Mouse (Mus musculus): Measurements from ENCODE around the gene Tinf2. TPM values are rescaled to one million over a fixed set of nuclear protein-coding genes. Genes with fewer than 3 reads are reported as not detected.

Gene Tinf2
- polyA plus RNA-seq, 1 experiment from 2014 or later = 18.8 TPM

DNA sequence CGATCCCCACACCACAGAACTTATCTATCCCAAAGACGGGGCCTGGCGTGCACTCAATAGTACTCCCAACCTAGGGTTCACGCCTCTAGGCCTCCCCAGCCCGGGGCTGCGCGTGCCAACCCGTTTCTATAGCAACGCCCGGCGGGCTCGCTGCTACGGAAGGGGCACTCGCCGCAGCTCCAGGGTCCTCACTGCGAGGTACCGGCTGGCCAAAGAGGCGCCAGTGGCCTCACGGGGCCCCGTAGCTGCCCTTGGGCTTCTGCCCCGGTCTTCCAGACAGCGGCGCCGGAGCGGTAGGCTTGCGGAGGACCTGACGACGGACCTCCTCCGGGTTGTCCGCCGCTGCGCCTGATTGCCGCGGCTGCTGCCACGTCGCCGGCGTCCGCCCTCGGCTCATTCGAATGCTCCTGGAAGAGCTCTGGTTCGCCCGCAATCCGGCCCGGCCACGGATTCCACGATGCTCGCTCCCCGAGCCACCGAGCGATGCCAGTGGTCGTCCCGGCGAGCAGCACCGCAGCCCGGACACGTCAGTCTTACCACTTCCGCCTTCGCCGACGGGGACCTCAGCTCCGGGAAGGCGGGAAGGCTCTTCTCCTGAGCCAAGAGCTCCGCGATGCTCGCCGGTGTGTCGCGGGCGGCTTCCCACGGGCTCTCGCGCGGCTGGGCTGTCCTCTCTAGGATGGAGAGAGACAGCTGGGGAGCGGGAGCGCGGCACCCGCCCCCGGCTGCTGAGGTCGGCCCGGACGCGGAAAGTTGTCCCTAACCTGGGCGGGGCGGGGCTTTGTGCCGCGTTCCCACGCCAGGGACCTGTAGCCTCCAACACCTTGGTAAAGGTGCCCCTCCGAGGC is 38.3 kb downstream of the Tinf2 start, which contains the start of gene Tm9sf1:
Tm9sf1 (minus strand) TSS at position 747 of the 848 bp plus-strand sequence.
- peak within 1 kb of the TSS; percentile 68 for H3K4me2 ChIP-seq (replicated peaks; ENCODE audit: low read depth, low read length)
- peaks cover 20% of the 10 kb centered on the region; the same call in 1 of the 2 replicates for H3K36me3 ChIP-seq (ENCODE audit: insufficient read depth, low read length)
- no peaks in the 10 kb centered on the region for H3K27me3 ChIP-seq (replicated peaks; ENCODE audit: insufficient read depth, low read length)
- peak within 1 kb of the TSS; percentile 94 for H3K27ac ChIP-seq (ENCODE audit: low read length)
- 1% methylated on average over 76 of the region's 89 CpGs for WGBS
- no peaks in the 10 kb centered on the region for H3K9me3 ChIP-seq (ENCODE audit: low read length)
- peak within 1 kb of the TSS; percentile 94 for H3K4me3 ChIP-seq (ENCODE audit: low read depth, low read length)
- H3K4me1 ChIP-seq (ENCODE audit: insufficient read depth, low read depth, low read length) = peaks cover 5% of the 10 kb centered on the region; the same call in 1 of the 2 replicates
- ATAC-seq = peak; percentile 90
- TF ChIP-seq CTCF (IDR thresholded peaks at IDR 0.05) (peak; percentile 40), EP300 (IDR thresholded peaks at IDR 0.05) (no peak)
- peak within 1 kb of the TSS; percentile 90 for H3K9ac ChIP-seq (replicated peaks; ENCODE audit: low read depth)
- DNase-seq (ENCODE audit: low spot score) = peak; percentile 90

DNA sequence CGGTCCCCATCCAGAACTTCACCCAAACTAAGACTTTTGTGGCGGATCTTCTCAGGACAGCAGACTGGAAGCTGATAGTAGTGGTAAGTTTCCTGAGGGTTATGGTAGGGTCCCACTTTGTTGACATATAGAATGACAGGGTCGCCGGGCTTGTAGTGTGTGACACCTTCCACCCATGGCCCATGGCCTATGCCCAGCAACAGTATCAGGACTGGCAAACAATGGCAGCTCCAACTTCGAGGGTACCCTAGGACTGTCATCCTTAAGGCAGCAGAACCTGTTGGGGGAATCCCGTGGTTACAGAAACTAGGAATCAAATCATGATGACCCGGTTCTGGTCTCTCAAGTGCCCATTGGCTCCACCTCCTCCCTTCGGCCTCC is 39.0 kb downstream of the Tinf2 start:
- no peak for ATAC-seq
- H3K36me3 ChIP-seq (ENCODE audit: insufficient read depth, low read length) = peaks cover 26% of the 10 kb centered on the region; the same call in 1 of the 2 replicates
- 13% methylated on average over 8 of the region's 8 CpGs for WGBS

DNA sequence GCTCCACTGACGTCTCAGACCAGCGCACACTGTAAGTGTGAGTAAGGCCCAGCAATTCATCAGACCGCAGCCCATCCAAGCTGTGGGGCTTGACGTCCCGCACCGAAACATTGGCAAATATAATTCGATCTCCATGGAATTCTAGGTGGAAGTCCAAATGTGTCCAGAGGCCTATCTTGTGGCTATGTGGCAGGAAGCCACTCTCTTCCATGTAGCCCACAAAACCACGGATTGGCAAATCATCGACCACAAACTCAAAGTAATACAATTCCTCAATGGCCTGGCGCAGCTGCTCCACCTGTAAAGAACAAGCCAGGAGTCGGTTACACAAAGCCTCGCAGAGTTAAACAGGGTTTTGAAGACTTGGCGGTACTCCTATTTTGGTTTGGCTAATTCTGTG is 40.3 kb downstream of the Tinf2 start:
- TF ChIP-seq EP300 (IDR thresholded peaks at IDR 0.05) = no peak
- no peak for TF ChIP-seq CTCF (IDR thresholded peaks at IDR 0.05)
- H3K9ac ChIP-seq (replicated peaks; ENCODE audit: low read depth) = no peak overlapping the region
- no peaks in the 10 kb centered on the region for H3K27me3 ChIP-seq (replicated peaks; ENCODE audit: insufficient read depth, low read length)
- H3K4me1 ChIP-seq (ENCODE audit: insufficient read depth, low read depth, low read length) = peaks cover 5% of the 10 kb centered on the region; the same call in 1 of the 2 replicates
- no peak overlapping the region for H3K4me2 ChIP-seq (replicated peaks; ENCODE audit: low read depth, low read length)
- H3K4me3 ChIP-seq (ENCODE audit: low read depth, low read length) = no peak overlapping the region
- peaks cover 26% of the 10 kb centered on the region; the same call in 1 of the 2 replicates for H3K36me3 ChIP-seq (ENCODE audit: insufficient read depth, low read length)
- H3K27ac ChIP-seq (ENCODE audit: low read length) = no peak overlapping the region
- 92% methylated on average over 13 of the region's 13 CpGs for WGBS
- ATAC-seq (no peak), DNase-seq (ENCODE audit: low spot score) (no peak)
- H3K9me3 ChIP-seq (ENCODE audit: low read length) = no peaks in the 10 kb centered on the region

More for the DNA sequence above, 39.0 kb downstream of the Tinf2 start:
- H3K9ac ChIP-seq (replicated peaks; ENCODE audit: low read depth) = peak overlapping the region; percentile 90
- peaks cover 5% of the 10 kb centered on the region; the same call in 1 of the 2 replicates for H3K4me1 ChIP-seq (ENCODE audit: insufficient read depth, low read depth, low read length)
- H3K27ac ChIP-seq (ENCODE audit: low read length) = peak overlapping the region; percentile 94
- TF ChIP-seq CTCF (IDR thresholded peaks at IDR 0.05) (no peak), EP300 (IDR thresholded peaks at IDR 0.05) (no peak)
- H3K9me3 ChIP-seq (ENCODE audit: low read length) = no peaks in the 10 kb centered on the region
- no peak for DNase-seq (ENCODE audit: low spot score)
- no peaks in the 10 kb centered on the region for H3K27me3 ChIP-seq (replicated peaks; ENCODE audit: insufficient read depth, low read length)
- peak overlapping the region; percentile 68 for H3K4me2 ChIP-seq (replicated peaks; ENCODE audit: low read depth, low read length)
- peak overlapping the region; percentile 94 for H3K4me3 ChIP-seq (ENCODE audit: low read depth, low read length)

DNA sequence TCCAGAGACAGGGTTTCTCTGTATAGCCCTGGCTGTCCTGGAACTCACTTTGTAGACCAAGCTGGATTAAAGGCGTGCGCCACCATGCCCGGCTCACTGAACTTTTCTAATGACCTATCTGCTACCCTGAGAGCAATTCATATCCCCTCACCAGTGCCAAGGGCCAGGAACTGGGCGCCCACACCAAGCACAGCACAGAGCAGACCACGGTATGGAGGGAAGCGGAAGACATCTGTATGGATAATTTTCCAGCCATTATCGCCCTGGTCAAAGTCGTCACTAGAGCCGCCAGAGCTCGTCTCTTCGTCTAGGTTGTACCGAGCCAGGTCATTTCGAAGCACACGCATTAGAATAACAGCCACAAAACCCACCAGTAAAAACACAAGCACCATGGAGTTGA is 40.8 kb downstream of the Tinf2 start:
- WGBS = 95% methylated on average over 14 of the region's 14 CpGs
- ATAC-seq = no peak
- Histone ChIP-seq H3K9ac (replicated peaks; ENCODE audit: low read depth) (no peak overlapping the region), H3K27me3 (replicated peaks; ENCODE audit: insufficient read depth, low read length) (no peaks in the 10 kb centered on the region), H3K36me3 (ENCODE audit: insufficient read depth, low read length) (peaks cover 26% of the 10 kb centered on the region; the same call in 1 of the 2 replicates), H3K4me1 (ENCODE audit: insufficient read depth, low read depth, low read length) (peaks cover 5% of the 10 kb centered on the region; the same call in 1 of the 2 replicates), H3K27ac (ENCODE audit: low read length) (no peak overlapping the region), H3K4me3 (ENCODE audit: low read depth, low read length) (no peak overlapping the region), H3K9me3 (ENCODE audit: low read length) (no peaks in the 10 kb centered on the region), H3K4me2 (replicated peaks; ENCODE audit: low read depth, low read length) (no peak overlapping the region)
- TF ChIP-seq CTCF (IDR thresholded peaks at IDR 0.05) = no peak
- TF ChIP-seq EP300 (IDR thresholded peaks at IDR 0.05) = no peak
- DNase-seq (ENCODE audit: low spot score) = no peak

DNA sequence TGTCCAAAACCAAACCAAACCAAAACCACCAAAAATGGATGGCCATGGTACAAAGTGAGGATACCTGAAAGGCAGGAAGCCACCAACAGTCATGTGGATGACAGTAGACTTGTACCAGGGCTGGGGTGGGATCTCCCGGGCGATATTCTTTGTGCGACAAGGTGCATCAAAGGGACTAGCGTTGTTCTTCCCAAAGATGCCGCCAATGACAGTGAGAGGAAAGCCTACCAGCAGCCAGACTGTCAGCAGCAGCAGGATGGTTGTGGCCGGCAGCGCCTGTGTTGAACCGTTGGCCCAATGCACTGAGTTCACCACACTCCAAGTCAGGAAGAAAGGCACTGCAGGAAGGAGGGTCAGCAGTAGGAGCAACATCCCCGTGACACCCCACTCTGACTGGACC is 43.8 kb downstream of the Tinf2 start, which contains the start of gene Gm49378:
Gm49378 (minus strand) TSS at position 101 of the 400 bp plus-strand sequence.
- Histone ChIP-seq H3K9ac (replicated peaks; ENCODE audit: low read depth) (no peak within 1 kb of the TSS), H3K9me3 (ENCODE audit: low read length) (no peaks in the 10 kb centered on the region), H3K4me3 (ENCODE audit: low read depth, low read length) (no peak within 1 kb of the TSS), H3K4me2 (replicated peaks; ENCODE audit: low read depth, low read length) (no peak within 1 kb of the TSS), H3K4me1 (ENCODE audit: insufficient read depth, low read depth, low read length) (peaks cover 3% of the 10 kb centered on the region; the same call in 1 of the 2 replicates), H3K27ac (ENCODE audit: low read length) (no peak within 1 kb of the TSS), H3K27me3 (replicated peaks; ENCODE audit: insufficient read depth, low read length) (no peaks in the 10 kb centered on the region), H3K36me3 (ENCODE audit: insufficient read depth, low read length) (peaks cover 30% of the 10 kb centered on the region; the same call in 1 of the 2 replicates)
- 89% methylated on average over 9 of the region's 9 CpGs for WGBS
- ATAC-seq (no peak), DNase-seq (ENCODE audit: low spot score) (no peak)
- TF ChIP-seq CTCF (IDR thresholded peaks at IDR 0.05) = no peak
- no peak for TF ChIP-seq EP300 (IDR thresholded peaks at IDR 0.05)

DNA sequence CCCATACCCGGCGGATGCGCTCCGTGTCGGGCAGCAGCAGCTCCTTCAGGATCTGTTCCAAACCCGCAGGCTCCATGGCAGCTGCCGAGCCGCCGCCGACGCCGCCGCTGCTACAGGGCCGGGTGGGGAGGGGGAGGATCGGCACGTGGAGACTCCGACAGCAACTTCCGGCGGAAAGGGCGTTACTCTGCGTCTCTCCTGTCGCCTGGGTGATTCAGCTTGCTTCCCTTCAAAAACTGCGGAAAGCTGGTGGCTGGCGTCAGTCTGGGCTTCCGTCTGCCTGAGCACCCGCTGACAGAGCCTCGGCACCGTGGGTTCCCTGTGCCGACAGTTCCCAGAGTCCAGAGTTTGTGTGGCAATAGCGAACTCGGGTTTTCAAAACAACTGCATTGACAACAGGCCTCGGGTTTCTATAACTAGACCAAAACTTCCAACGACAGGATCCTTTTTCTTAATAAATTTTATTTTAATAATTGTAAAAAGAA is 46.1 kb downstream of the Tinf2 start, which contains the start of gene Ipo4:
Ipo4 (minus strand) TSS at position 435 of the 485 bp plus-strand sequence.
- TF ChIP-seq CTCF (IDR thresholded peaks at IDR 0.05) (no peak), EP300 (IDR thresholded peaks at IDR 0.05) (no peak)
- ATAC-seq (peak; percentile 98), DNase-seq (ENCODE audit: low spot score) (peak; percentile 97)
- WGBS = 2% methylated on average over 33 of the region's 33 CpGs
- Histone ChIP-seq H3K9ac (replicated peaks; ENCODE audit: low read depth) (peak within 1 kb of the TSS; percentile 50), H3K4me2 (replicated peaks; ENCODE audit: low read depth, low read length) (peak within 1 kb of the TSS; percentile 92), H3K36me3 (ENCODE audit: insufficient read depth, low read length) (peaks cover 35% of the 10 kb centered on the region; the same call in 1 of the 2 replicates), H3K9me3 (ENCODE audit: low read length) (no peaks in the 10 kb centered on the region), H3K27me3 (replicated peaks; ENCODE audit: insufficient read depth, low read length) (no peaks in the 10 kb centered on the region), H3K4me3 (ENCODE audit: low read depth, low read length) (peak within 1 kb of the TSS; percentile 54), H3K4me1 (ENCODE audit: insufficient read depth, low read depth, low read length) (peaks cover 3% of the 10 kb centered on the region; the same call in 1 of the 2 replicates), H3K27ac (ENCODE audit: low read length) (peak within 1 kb of the TSS; percentile 39; the same call in 1 of the 2 replicates)
